Mouse (Mus musculus) spleen, adult 2 months (tissue): Measurements from ENCODE around the gene Magt1. TPM values are rescaled to one million over a fixed set of nuclear protein-coding genes. Genes with fewer than 3 reads are reported as not detected.

ENCODE experiments used
- DNase-seq, 2 experiments: peaks; one replicate each; pipeline versions ENCODE4 v3.0.0 to v3.0.0-alpha.2; 2012 to 2021; ENCODE audit warnings: low spot score in 2 of 2, low read depth in 1 of 2
- H3K27ac ChIP-seq: fragments of 200-500 bp; 2 replicates; pipeline ENCODE4 v1.5.1; 2012; ENCODE audit warnings: low read length, inconsistent platforms; ENCODE audit not compliant: insufficient read depth
- H3K27me3 ChIP-seq: fragments of 200-500 bp; 2 replicates; pipeline ENCODE4 v1.6.1; 2012; ENCODE audit warnings: mild to moderate bottlenecking, moderate library complexity, low read length, inconsistent platforms; ENCODE audit not compliant: control insufficient read depth, insufficient read depth
- H3K36me3 ChIP-seq: fragments of 200-500 bp; 2 replicates; pipeline ENCODE4 v1.6.1; 2012; ENCODE audit warnings: mild to moderate bottlenecking, low read length, inconsistent platforms; ENCODE audit not compliant: control insufficient read depth, insufficient read depth
- H3K4me1 ChIP-seq: fragments of 200-500 bp; 2 replicates; pipeline ENCODE4 v1.6.1; 2011; ENCODE audit warnings: inconsistent platforms; ENCODE audit not compliant: control insufficient read depth, insufficient read depth, insufficient read length
- H3K4me3 ChIP-seq: fragments of 200-500 bp; 2 replicates; pipeline ENCODE4 v1.5.1; 2011; ENCODE audit warnings: mild to moderate bottlenecking, inconsistent platforms; ENCODE audit not compliant: insufficient read depth, insufficient read length; ENCODE audit errors: extremely low read depth
- CTCF ChIP-seq: fragments of 200-500 bp; IDR thresholded peaks from 2 replicates; pipeline ENCODE4 v1.5.1; 2011; ENCODE audit warnings: mild to moderate bottlenecking, inconsistent platforms; ENCODE audit not compliant: insufficient read depth, insufficient read length, insufficient replicate concordance; ENCODE audit errors: extremely low read depth
- POLR2A ChIP-seq: fragments of 200-500 bp; IDR thresholded peaks from 2 replicates; pipeline ENCODE4 v1.6.1; 2011; ENCODE audit warnings: low read depth, low read length, inconsistent platforms
- WGBS: fragments of 180-500 bp; shearing (Covaris S2); methylation state at CpG from one replicate; pipeline ENCODE4 v1.1.7; 2018; 5-methylcytosine and 5-hydroxymethylcytosine counted together
- polyA plus RNA-seq: library from polyadenylated mRNA; depleted of rRNA; stranded (reverse); fragments of >200 nt; gene quantifications from 2 replicates; pipeline ENCODE4 v1.2.3, GENCODE M21; 2012

Gene Magt1
- polyA plus RNA-seq, 1 experiment: 3.1 TPM

- 72% methylated on average over 2 of the region's 2 CpGs for WGBS
Measured at GRCm38 (mm10) chrX:106035727-106036126, 24.0 kb upstream of the Magt1 start.

GRCm38 (mm10) chrX:106031124-106031523, 19.4 kb upstream of the Magt1 start:
- Histone ChIP-seq H3K27ac (no peak overlapping the region), H3K27me3 (no peaks in the 10 kb centered on the region), H3K4me3 (no peak overlapping the region), H3K4me1 (no peaks in the 10 kb centered on the region; the same call in 1 of the 2 replicates), H3K36me3 (no peaks in the 10 kb centered on the region)
- no peak for TF ChIP-seq POLR2A
- TF ChIP-seq CTCF: no peak
- no peak for DNase-seq

More at GRCm38 (mm10) chrX:106035727-106036126, 24.0 kb upstream of the Magt1 start:
- DNase-seq: no peak
- no peak overlapping the region for H3K4me3 ChIP-seq
- no peaks in the 10 kb centered on the region for H3K27me3 ChIP-seq
- TF ChIP-seq CTCF (no peak), POLR2A (no peak)
- H3K27ac ChIP-seq: no peak overlapping the region
- no peaks in the 10 kb centered on the region for H3K36me3 ChIP-seq
- no peaks in the 10 kb centered on the region; the same call in 1 of the 2 replicates for H3K4me1 ChIP-seq

- no peaks in the 10 kb centered on the region for H3K27me3 ChIP-seq
- TF ChIP-seq POLR2A (no peak), CTCF (no peak)
- no peak overlapping the region for H3K27ac ChIP-seq
- H3K36me3 ChIP-seq: no peaks in the 10 kb centered on the region
- WGBS: 72% methylated on average over 5 of the region's 5 CpGs
- H3K4me3 ChIP-seq: no peak overlapping the region
- no peak for DNase-seq
- H3K4me1 ChIP-seq: no peaks in the 10 kb centered on the region; the same call in 1 of the 2 replicates
Measured at GRCm38 (mm10) chrX:106030176-106030575, 18.5 kb upstream of the Magt1 start.

GRCm38 (mm10) chrX:106027343-106027674, 15.6 kb upstream of the Magt1 start:
- Histone ChIP-seq H3K36me3 (no peaks in the 10 kb centered on the region), H3K4me1 (no peaks in the 10 kb centered on the region; the same call in 1 of the 2 replicates), H3K4me3 (peak overlapping the region; percentile 70), H3K27ac (peak overlapping the region; percentile 83), H3K27me3 (no peaks in the 10 kb centered on the region)
- DNase-seq: no peak
- 28% methylated on average over 8 of the region's 8 CpGs for WGBS
- TF ChIP-seq CTCF: no peak

GRCm38 (mm10) chrX:106026418-106027342, 15.0 kb upstream of the Magt1 start, which contains the start of gene Atp7a:
TSS of gene Atp7a (plus strand) at chrX:106027276.
- TF ChIP-seq CTCF: peak; percentile 78
- TF ChIP-seq POLR2A: peak; percentile 78
- DNase-seq: peak; percentile 81 to 90
- WGBS: 19% methylated on average over 36 of the region's 36 CpGs
- H3K27ac ChIP-seq: peak within 1 kb of the TSS; percentile 83
- peak within 1 kb of the TSS; percentile 70 for H3K4me3 ChIP-seq
- H3K36me3 ChIP-seq: no peaks in the 10 kb centered on the region; the same call in 1 of the 2 replicates
- no peaks in the 10 kb centered on the region; the same call in 1 of the 2 replicates for H3K4me1 ChIP-seq
- no peaks in the 10 kb centered on the region for H3K27me3 ChIP-seq

DNA sequence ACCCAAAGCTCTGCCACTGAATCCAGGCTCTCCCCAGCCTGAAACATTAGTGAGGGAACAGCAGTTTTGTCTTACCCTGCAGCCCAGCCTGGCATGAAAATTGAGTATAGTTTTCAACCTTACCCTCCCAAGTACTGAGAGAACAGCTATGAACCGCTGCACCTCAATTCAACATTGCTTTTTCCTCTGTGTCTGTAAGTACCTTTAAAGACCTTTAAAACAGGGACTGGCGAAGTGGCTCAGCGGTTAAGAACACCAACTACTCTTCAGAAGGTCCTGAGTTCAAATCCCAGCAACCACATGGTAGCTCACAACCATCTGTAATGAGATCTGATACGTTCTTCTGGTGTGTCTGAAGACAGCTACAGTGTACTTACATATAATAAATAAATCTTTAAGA, 5.8 kb upstream of the Magt1 start:
- WGBS: 80% methylated on average over 4 of the region's 4 CpGs
- no peak for DNase-seq
- no peaks in the 10 kb centered on the region for H3K4me1 ChIP-seq
- no peaks in the 10 kb centered on the region for H3K27me3 ChIP-seq
- TF ChIP-seq CTCF (no peak), POLR2A (no peak)
- no peak overlapping the region for H3K4me3 ChIP-seq
- no peak overlapping the region for H3K27ac ChIP-seq
- no peaks in the 10 kb centered on the region; the same call in 1 of the 2 replicates for H3K36me3 ChIP-seq

DNA sequence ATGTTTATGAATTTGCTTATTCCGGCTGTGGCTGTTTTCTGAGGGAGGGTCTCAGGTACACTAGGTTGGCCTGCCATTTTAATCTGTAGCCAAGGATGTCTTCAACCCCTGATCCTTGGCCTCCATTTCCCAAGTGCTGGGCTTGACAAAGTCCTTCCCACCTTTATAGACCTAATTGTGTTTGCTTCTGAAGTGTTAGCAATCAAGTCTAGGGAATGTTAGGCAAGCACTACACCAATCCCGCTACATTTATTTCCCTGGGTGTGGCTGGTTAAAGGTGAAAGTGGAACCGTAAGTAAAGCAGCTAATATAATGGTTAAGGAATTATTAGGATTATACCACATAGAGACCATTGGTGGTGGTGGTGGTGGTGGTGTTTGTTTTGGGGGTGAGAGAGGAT, 5.4 kb upstream of the Magt1 start:
- TF ChIP-seq CTCF (no peak), POLR2A (no peak)
- Histone ChIP-seq H3K27me3 (no peaks in the 10 kb centered on the region), H3K27ac (no peak overlapping the region), H3K4me3 (no peak overlapping the region), H3K4me1 (no peaks in the 10 kb centered on the region), H3K36me3 (no peaks in the 10 kb centered on the region; the same call in 1 of the 2 replicates)
- DNase-seq: no peak
- WGBS: 86% methylated on average over 3 of the region's 3 CpGs
